Mouse (Mus musculus) retina, embryonic 14.5 days (tissue): ENCODE measurements around the gene Zfp953.

ENCODE experiments used
- DNase-seq: peaks from one replicate; pipeline ENCODE4 v3.0.0-alpha.2; 2015; ENCODE audit warnings: low spot score

Gene Zfp953

GRCm38 (mm10) chr13:67360131-67360744 lies at the start of gene Zfp953, which contains the start of gene Gm28044:
Zfp953 (minus strand) TSS chr13:67360605.
Gm28044 (minus strand) TSS chr13:67360536.
- DNase-seq: peak; percentile 93

- peak; percentile 64 for DNase-seq
These were observed 38.9 kb upstream of the Zfp953 start, which contains the start of gene Zfp429 for GRCm38 (mm10) chr13:67399183-67399903. Zfp429 (minus strand) TSS chr13:67399819.

- DNase-seq: peak; percentile 10
These were observed 15.8 kb upstream of the Zfp953 start for GRCm38 (mm10) chr13:67376255-67376654.

GRCm38 (mm10) chr13:67375050-67375911 lies 14.9 kb upstream of the Zfp953 start, which contains the start of the genes Gm28041 and Zfp456:
Gm28041 (minus strand) TSS chr13:67375733.
Zfp456 (minus strand) TSS chr13:67375810.
- DNase-seq: peak; percentile 72

- DNase-seq: no peak
These were observed 8.6 kb downstream of the Zfp953 start for GRCm38 (mm10) chr13:67351854-67352253.

- DNase-seq: no peak
These were observed 17.0 kb downstream of the Zfp953 start for GRCm38 (mm10) chr13:67343422-67343821.

GRCm38 (mm10) chr13:67332877-67333276 lies 27.5 kb downstream of the Zfp953 start:
- no peak for DNase-seq

GRCm38 (mm10) chr13:67332019-67332724 lies 28.2 kb downstream of the Zfp953 start, which contains the start of gene Zfp595:
Zfp595 (minus strand) TSS chr13:67332570.
- peak; percentile 81 for DNase-seq

- DNase-seq: peak; percentile 39
These were observed 53.7 kb downstream of the Zfp953 start for GRCm38 (mm10) chr13:67306718-67307117.

GRCm38 (mm10) chr13:67305822-67306672 lies 54.4 kb downstream of the Zfp953 start, which contains the start of gene Zfp457:
Zfp457 (minus strand) TSS chr13:67306485.
- DNase-seq: peak; percentile 93
